33 mouse cellular contexts compared by ENCODE assay signal in the genomic region with DNA sequence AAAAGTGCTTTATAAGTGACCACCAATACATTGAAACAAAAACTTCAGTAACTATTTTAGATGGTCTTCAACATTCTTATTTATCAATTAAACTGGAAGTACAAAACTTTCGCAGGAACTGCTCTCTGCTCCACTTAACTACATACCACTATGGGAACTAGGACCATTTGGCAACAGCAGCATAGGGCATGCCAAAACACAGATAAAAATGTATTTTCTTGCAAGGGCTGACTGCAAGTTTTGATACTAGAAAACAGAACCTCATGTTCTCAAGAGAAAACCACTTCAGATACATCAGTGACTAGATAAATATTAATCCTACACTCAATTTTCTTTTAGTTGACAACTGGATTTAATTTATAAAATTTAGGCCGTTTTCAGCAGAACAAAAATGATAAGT. TPM values are rescaled to one million over a fixed set of nuclear protein-coding genes. Genes with fewer than 3 reads are reported as not detected.
"Had no signal": no experiment of that assay in that cellular context is flagged by ENCODE, and none has a peak within 500 bp of the region (broad histone marks: within the 10 kb centered on the region; RNA-seq: fewer than 3 reads in every experiment).

No protein-coding gene starts in this region.

- H3K9me3 ChIP-seq: limb, embryonic 10.5 days; limb, embryonic 12.5 days; limb, embryonic 13.5 days; limb, embryonic 15.5 days; liver, embryonic 12.5 days; liver, embryonic 13.5 days; liver, embryonic 15.5 days; lung, embryonic 15.5 days; megakaryocyte, embryonic 14.5 days; midbrain, embryonic 10.5 days; midbrain, embryonic 12.5 days; midbrain, embryonic 13.5 days; midbrain, embryonic 15.5 days; neural tube, embryonic 12.5 days had no signal

- H3K4me3 ChIP-seq: limb, embryonic 10.5 days; limb, embryonic 12.5 days; limb, embryonic 13.5 days; limb, embryonic 15.5 days; liver, embryonic 12.5 days; liver, embryonic 13.5 days; liver, embryonic 15.5 days; lung, embryonic 15.5 days; megakaryocyte, embryonic 14.5 days; midbrain, embryonic 10.5 days; midbrain, embryonic 12.5 days; midbrain, embryonic 13.5 days; midbrain, embryonic 15.5 days; myocyte; neural tube, embryonic 12.5 days had no signal

- H3K9ac ChIP-seq: limb, embryonic 12.5 days; limb, embryonic 13.5 days; limb, embryonic 15.5 days; liver, embryonic 12.5 days; liver, embryonic 13.5 days; liver, embryonic 14.5 days; liver, embryonic 15.5 days; liver, postnatal 0 days; lung, embryonic 14.5 days; lung, embryonic 15.5 days; midbrain, embryonic 12.5 days; midbrain, embryonic 13.5 days; midbrain, embryonic 15.5 days; neural tube, embryonic 12.5 days had no signal

- DNase-seq: left cerebral cortex, postnatal 4 days; liver; liver, embryonic 13.5 days; liver, postnatal 0 days; lung, adult 18-20 months; lung, adult 2 months; lung, embryonic 14.5 days; lung, postnatal 10 days; lung, postnatal 14 days; lung, postnatal 36 days; lung, postnatal 4 days; midbrain, embryonic 14.5 days had no signal

- H3K27me3 ChIP-seq: limb, embryonic 12.5 days; limb, embryonic 13.5 days; limb, embryonic 15.5 days; liver, embryonic 12.5 days; liver, embryonic 13.5 days; liver, embryonic 15.5 days; lung, embryonic 15.5 days; megakaryocyte, embryonic 14.5 days; midbrain, embryonic 12.5 days; midbrain, embryonic 13.5 days; midbrain, embryonic 15.5 days; neural tube, embryonic 12.5 days had no signal

- H3K27ac ChIP-seq: limb, embryonic 10.5 days; limb, embryonic 12.5 days; limb, embryonic 13.5 days; limb, embryonic 15.5 days; liver, embryonic 12.5 days; liver, embryonic 13.5 days; liver, embryonic 14.5 days; liver, embryonic 15.5 days; lung, embryonic 15.5 days; macrophage; midbrain, embryonic 10.5 days; midbrain, embryonic 12.5 days; midbrain, embryonic 13.5 days; midbrain, embryonic 15.5 days; neural tube, embryonic 12.5 days had no signal

- H3K4me1 ChIP-seq: limb, embryonic 10.5 days; limb, embryonic 12.5 days; limb, embryonic 13.5 days; limb, embryonic 15.5 days; liver, embryonic 12.5 days; liver, embryonic 13.5 days; liver, embryonic 15.5 days; midbrain, embryonic 12.5 days; neural tube, embryonic 12.5 days had no signal

RNA-seq across cellular contexts. Expression of a gene that starts 45.2 kb away (rescaled TPM):
- total RNA-seq: liver, adult 2 months; megakaryocyte progenitor cell, adult 5-6 weeks; megakaryocyte, adult 5-6 weeks; megakaryocyte-erythroid progenitor cell, adult 5-6 weeks; monocyte, adult 5-6 weeks had no signal
- polyA plus RNA-seq: liver, adult 2 months; liver, postnatal 0 days; macrophage had no signal
